Mouse (Mus musculus): ENCODE results near the gene Far2.

DNA sequence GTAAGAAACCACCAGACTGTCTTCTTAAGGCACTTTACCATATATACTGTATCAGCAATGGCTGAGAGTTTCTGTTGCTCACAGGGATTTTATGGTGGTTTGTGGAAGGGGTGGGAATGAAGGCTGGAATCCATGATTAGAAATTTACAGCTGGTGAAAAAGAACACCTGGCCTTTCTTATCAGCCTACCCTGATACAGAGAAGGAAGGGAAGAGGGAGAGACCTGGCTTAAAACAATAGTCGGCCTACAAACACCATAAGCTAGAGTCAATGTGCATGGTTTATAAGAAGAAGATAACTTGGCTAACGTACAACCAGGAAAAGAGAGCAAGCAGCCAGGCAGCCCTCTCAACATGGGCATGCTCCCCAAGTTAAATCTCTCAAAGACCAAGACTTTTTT lies 37.3 kb downstream of the Far2 start:
- TF ChIP-seq POLR2A (IDR thresholded peaks at IDR 0.05; ENCODE audit: insufficient read depth, low read length) (no peak), CTCF (IDR thresholded peaks at IDR 0.05; ENCODE audit: low read depth, low read length) (no peak), EP300 (IDR thresholded peaks at IDR 0.05; ENCODE audit: insufficient read depth, low read depth, low read length) (no peak)
